Mouse (Mus musculus) liver, postnatal 0 days (tissue): ENCODE data around the gene Cryba1.

Experiments used
- CTCF ChIP-seq: sonication (generic); IDR thresholded peaks from 2 replicates; pipeline ENCODE4 v1.5.1; 2016; ENCODE audit warnings: antibody characterized with exemption, low read depth
- EP300 ChIP-seq: IDR thresholded peaks from 2 replicates; pipeline ENCODE4 v1.6.1; 2016; ENCODE audit warnings: antibody characterized with exemption, low read depth, mild to moderate bottlenecking

DNA sequence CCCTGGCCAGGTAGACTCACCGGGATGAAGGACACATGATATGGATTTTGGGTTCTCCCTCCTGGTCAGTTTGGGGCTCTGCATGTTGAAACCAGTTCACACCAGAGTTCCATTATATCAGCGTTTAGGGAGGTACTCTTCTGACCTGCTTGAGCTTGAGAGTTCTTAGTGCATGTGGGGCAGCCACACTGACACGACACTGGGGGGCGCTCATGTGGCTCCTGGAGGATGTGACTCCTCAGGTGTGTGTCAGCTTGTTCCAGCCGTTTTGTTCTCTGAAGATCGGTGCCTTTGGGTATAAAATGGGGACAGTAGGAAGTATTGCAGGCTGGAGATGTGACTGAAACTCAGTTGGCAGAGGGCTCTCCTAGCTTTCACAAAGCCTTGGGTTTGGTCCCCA is 18.9 kb upstream of the Cryba1 start:
- TF ChIP-seq CTCF (peak; percentile 65), EP300 (no peak)
